Comparison of ENCODE assay signal across 9 mouse cellular contexts in the genomic region with DNA sequence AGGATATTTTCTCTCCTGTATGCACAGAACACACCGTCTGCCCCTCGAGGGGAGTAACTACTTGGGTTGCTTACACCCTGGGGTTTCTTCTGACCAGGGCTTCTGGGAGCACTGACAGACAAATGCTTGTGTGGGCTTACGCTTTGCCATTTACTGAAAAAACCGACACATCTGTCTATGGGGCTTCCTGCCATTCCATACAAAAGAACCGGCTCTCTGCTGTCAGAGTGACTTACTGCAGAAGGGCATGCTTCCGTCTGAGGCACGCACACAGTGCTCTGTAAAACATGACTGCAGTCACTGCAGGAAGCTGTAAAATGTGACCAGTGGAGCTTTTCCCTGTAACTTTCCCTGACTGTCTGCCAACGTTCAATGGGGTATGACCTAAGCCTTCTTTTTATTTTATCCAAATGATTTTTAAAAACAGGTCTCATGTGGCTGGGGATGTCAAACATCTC. TPM values are rescaled to one million over a fixed set of nuclear protein-coding genes. Genes with fewer than 3 reads are reported as not detected.
DNase-seq lines count a peak whose midpoint lies in the region; ATAC-seq lines count a peak whose summit lies in the region.
"Had no signal": no experiment of that assay in that cellular context is flagged by ENCODE, and none has a peak within 500 bp of the region (broad histone marks: within the 10 kb centered on the region; RNA-seq: fewer than 3 reads in every experiment).

No protein-coding gene starts in this region.

- H3K27me3 ChIP-seq in midbrain, embryonic 13.5 days, result no peaks in the 10 kb centered on the region

- H3K4me3 ChIP-seq in midbrain, embryonic 13.5 days (replicated peaks), result no peak overlapping the region

- H3K9ac ChIP-seq in midbrain, embryonic 13.5 days (replicated peaks), result peak overlapping the region; percentile 44; the same call in 1 of the 2 replicates

- H3K9me3 ChIP-seq in midbrain, embryonic 13.5 days, result no peaks in the 10 kb centered on the region

- peak; percentile 33 for DNase-seq in adrenal gland, postnatal 10 days
- no peak for DNase-seq in adrenal gland, adult 18-20 months (ENCODE audit: low spot score in 2 of 2)
- DNase-seq in embryo, embryonic 9.5 days (ENCODE audit: extremely low spot score), result peak; percentile 19
- peak; percentile 40 to 45 for DNase-seq in kidney, adult 8-10 months
- DNase-seq in right cerebral cortex, adult 18-20 months, result no peak
- DNase-seq in cerebellum, postnatal 14 days, result no peak

- H3K36me3 ChIP-seq in midbrain, embryonic 13.5 days, result no peaks in the 10 kb centered on the region

- H3K4me2 ChIP-seq in midbrain, embryonic 13.5 days (replicated peaks), result 0 out of 2 replicates have a peak overlapping the region, but pooled peaks have one; percentile 12

- 12% methylated on average over 8 of the region's 8 CpGs for WGBS in midbrain, embryonic 13.5 days

- peaks cover 24% of the 10 kb centered on the region for H3K4me1 ChIP-seq in midbrain, embryonic 13.5 days (replicated peaks)

- ATAC-seq in midbrain, embryonic 13.5 days, result no peak
- ATAC-seq in erythroblast, adult 5-6 weeks (replicated peaks; ENCODE audit: low FRiP score, poor library complexity, severe bottlenecking), result no peak
- ATAC-seq: inflammation-experienced regulatory T-cells, adult 6 months had no signal

- peak overlapping the region; percentile 35; the same call in 1 of the 2 replicates for H3K27ac ChIP-seq in midbrain, embryonic 13.5 days

RNA-seq across cellular contexts. Expression of a gene that starts 25.4 kb away (rescaled TPM):
- 1 to 10 TPM; 8.1 to 9.7 TPM for total RNA-seq in adrenal gland, postnatal 10 days (2021)
- 1 to 10 TPM; 2.0 to 2.1 TPM for total RNA-seq in adrenal gland, adult 18-20 months (2021)
- 35.2 and 44.5 TPM in 2 replicates for polyA plus RNA-seq in midbrain, embryonic 13.5 days (2015; fragmentation: Nextera tagmentation; extraction: Ambion mirVana)
- total RNA-seq in erythroblast, adult 5-6 weeks (2015; ENCODE audit: low replicate concordance), result 0.77 and 2.3 TPM in 2 replicates
- 2.8 and 2.9 TPM in 2 replicates for total RNA-seq in erythroblast, adult 5-6 weeks (2017; ENCODE audit: low replicate concordance)

RNA-seq across cellular contexts. Expression of a gene that starts 39.2 kb away (rescaled TPM):
- total RNA-seq in adrenal gland, postnatal 10 days (2021), result 10 to 100 TPM; 67.9 to 90.2 TPM
- total RNA-seq in adrenal gland, adult 18-20 months (2021), result 10 to 100 TPM; 52.0 to 58.6 TPM
- 33.0 and 37.4 TPM in 2 replicates for polyA plus RNA-seq in midbrain, embryonic 13.5 days (2015; fragmentation: Nextera tagmentation; extraction: Ambion mirVana)
- total RNA-seq in erythroblast, adult 5-6 weeks (2015; ENCODE audit: low replicate concordance), result 1.3 and 4.4 TPM in 2 replicates
- total RNA-seq in erythroblast, adult 5-6 weeks (2017; ENCODE audit: low replicate concordance), result 0.60 and 2.5 TPM in 2 replicates
- polyA plus RNA-seq: inflammation-experienced regulatory T-cells, adult 6 months had no signal

RNA-seq across cellular contexts. Expression of a gene that starts 43.4 kb away (rescaled TPM):
- total RNA-seq in adrenal gland, postnatal 10 days (2021), result 1 to 10 TPM; 2.0 to 4.0 TPM
- total RNA-seq in adrenal gland, adult 18-20 months (2021), result 1 to 10 TPM; 2.5 to 3.8 TPM
- polyA plus RNA-seq in midbrain, embryonic 13.5 days (2015; fragmentation: Nextera tagmentation; extraction: Ambion mirVana), result 13.0 and 15.4 TPM in 2 replicates
- total RNA-seq in erythroblast, adult 5-6 weeks (2015; ENCODE audit: low replicate concordance), result not detected in 2 replicates
- 3.3 and 4.6 TPM in 2 replicates for total RNA-seq in erythroblast, adult 5-6 weeks (2017; ENCODE audit: low replicate concordance)

RNA-seq across cellular contexts. Expression of a gene that starts 48.6 kb away (rescaled TPM):
- total RNA-seq in adrenal gland, postnatal 10 days (2021), result 100 to 1,000 TPM; 277 to 282 TPM
- 100 to 1,000 TPM; 223 to 330 TPM for total RNA-seq in adrenal gland, adult 18-20 months (2021)
- 143 and 158 TPM in 2 replicates for polyA plus RNA-seq in midbrain, embryonic 13.5 days (2015; fragmentation: Nextera tagmentation; extraction: Ambion mirVana)
- 74.6 and 109 TPM in 2 replicates for total RNA-seq in erythroblast, adult 5-6 weeks (2015; ENCODE audit: low replicate concordance)
- total RNA-seq in erythroblast, adult 5-6 weeks (2017; ENCODE audit: low replicate concordance), result 42.8 and 46.2 TPM in 2 replicates

Comparison
In these comparisons a context has a peak if more than half of its experiments do, and no peak if none do; other contexts are left out.
1. DNase-seq: peak in adrenal gland, postnatal 10 days (single experiment), embryo, embryonic 9.5 days (single experiment) and kidney, adult 8-10 months (2 of 2); none in adrenal gland, adult 18-20 months (0 of 2), right cerebral cortex, adult 18-20 months (single experiment) and cerebellum, postnatal 14 days (0 of 2).
2. RNA of a gene that starts 39.2 kb away (total RNA-seq): 67.9 to 90.2 TPM in adrenal gland, postnatal 10 days and 52.0 to 58.6 TPM in adrenal gland, adult 18-20 months; 0.60 to 4.4 TPM in erythroblast, adult 5-6 weeks; every median in the first group is over 4 times any median in the second.